Mouse (Mus musculus): ENCODE measurements around the gene Slfnl1. TPM values are rescaled to one million over a fixed set of nuclear protein-coding genes. Genes with fewer than 3 reads are reported as not detected.

Slfnl1 gene
- not detected in 2 replicates for polyA plus RNA-seq (2015; fragmentation: Nextera tagmentation; extraction: Ambion mirVana)

GRCm38 (mm10) chr4:120531986-120532385, at the start of gene Slfnl1:
TSS of gene Slfnl1 (plus strand) at chr4:120532231.
- Histone ChIP-seq H3K36me3 (replicated peaks) (peaks cover 37% of the 10 kb centered on the region), H3K4me2 (no peak within 1 kb of the TSS), H3K27me3 (replicated peaks) (no peaks in the 10 kb centered on the region), H3K27ac (no peak within 1 kb of the TSS), H3K4me1 (no peaks in the 10 kb centered on the region), H3K9ac (no peak within 1 kb of the TSS), H3K4me3 (no peak within 1 kb of the TSS), H3K9me3 (no peaks in the 10 kb centered on the region)
- 91% methylated on average over 6 of the region's 6 CpGs for WGBS
- no peak for ATAC-seq (replicated peaks)

- no peaks in the 10 kb centered on the region for H3K27me3 ChIP-seq (replicated peaks)
- no peak overlapping the region for H3K27ac ChIP-seq
- peaks cover 6% of the 10 kb centered on the region; the same call in 1 of the 2 replicates for H3K36me3 ChIP-seq (replicated peaks)
- H3K9me3 ChIP-seq, result no peaks in the 10 kb centered on the region
- H3K4me1 ChIP-seq, result no peaks in the 10 kb centered on the region
- ATAC-seq (replicated peaks), result no peak
- H3K4me3 ChIP-seq, result no peak overlapping the region
- H3K9ac ChIP-seq, result no peak overlapping the region
- no peak overlapping the region for H3K4me2 ChIP-seq
- WGBS, result 56% methylated on average over 1 of the region's 1 CpGs
These were observed 44.3 kb upstream of the Slfnl1 start for GRCm38 (mm10) chr4:120487707-120488106.

- H3K4me1 ChIP-seq, result no peaks in the 10 kb centered on the region
- no peaks in the 10 kb centered on the region for H3K27me3 ChIP-seq (replicated peaks)
- no peak for ATAC-seq (replicated peaks)
- 91% methylated on average over 1 of the region's 1 CpGs for WGBS
- no peak overlapping the region for H3K27ac ChIP-seq
- no peak overlapping the region for H3K9ac ChIP-seq
- peaks cover 15% of the 10 kb centered on the region; the same call in 1 of the 2 replicates for H3K36me3 ChIP-seq (replicated peaks)
- H3K4me3 ChIP-seq, result no peak overlapping the region
- H3K9me3 ChIP-seq, result peaks cover 4% of the 10 kb centered on the region; the same call in 1 of the 2 replicates
- no peak overlapping the region for H3K4me2 ChIP-seq
These were observed 25.1 kb upstream of the Slfnl1 start for GRCm38 (mm10) chr4:120506955-120507354.

GRCm38 (mm10) chr4:120511203-120511602, 20.8 kb upstream of the Slfnl1 start:
- no peaks in the 10 kb centered on the region for H3K27me3 ChIP-seq (replicated peaks)
- ATAC-seq (replicated peaks), result no peak
- peaks cover 4% of the 10 kb centered on the region; the same call in 1 of the 2 replicates for H3K9me3 ChIP-seq
- H3K36me3 ChIP-seq (replicated peaks), result peaks cover 23% of the 10 kb centered on the region
- 98% methylated on average over 4 of the region's 4 CpGs for whole genome bisulfite sequencing
- no peak overlapping the region for H3K4me3 ChIP-seq
- no peak overlapping the region for H3K9ac ChIP-seq
- no peak overlapping the region for H3K4me2 ChIP-seq
- H3K4me1 ChIP-seq, result no peaks in the 10 kb centered on the region
- H3K27ac ChIP-seq, result no peak overlapping the region

- Histone ChIP-seq H3K36me3 (replicated peaks) (peaks cover 21% of the 10 kb centered on the region), H3K4me1 (no peaks in the 10 kb centered on the region), H3K27ac (no peak overlapping the region), H3K4me2 (no peak overlapping the region), H3K9ac (no peak overlapping the region), H3K9me3 (no peaks in the 10 kb centered on the region; the same call in 1 of the 2 replicates), H3K27me3 (replicated peaks) (no peaks in the 10 kb centered on the region), H3K4me3 (no peak overlapping the region)
- ATAC-seq (replicated peaks), result no peak
- WGBS, result 98% methylated on average over 2 of the region's 2 CpGs
These were observed 17.7 kb upstream of the Slfnl1 start for GRCm38 (mm10) chr4:120514366-120514765.

GRCm38 (mm10) chr4:120516491-120516890, 15.5 kb upstream of the Slfnl1 start:
- Histone ChIP-seq H3K9me3 (no peaks in the 10 kb centered on the region), H3K4me2 (no peak overlapping the region), H3K4me1 (no peaks in the 10 kb centered on the region), H3K27me3 (replicated peaks) (no peaks in the 10 kb centered on the region), H3K9ac (no peak overlapping the region), H3K36me3 (replicated peaks) (peaks cover 27% of the 10 kb centered on the region), H3K27ac (no peak overlapping the region), H3K4me3 (no peak overlapping the region)
- WGBS, result 96% methylated on average over 7 of the region's 7 CpGs
- no peak for ATAC-seq (replicated peaks)

GRCm38 (mm10) chr4:120516907-120517306, 15.1 kb upstream of the Slfnl1 start:
- no peaks in the 10 kb centered on the region for H3K4me1 ChIP-seq
- H3K27me3 ChIP-seq (replicated peaks), result no peaks in the 10 kb centered on the region

GRCm38 (mm10) chr4:120517335-120517734, 14.7 kb upstream of the Slfnl1 start:
- peaks cover 36% of the 10 kb centered on the region for H3K36me3 ChIP-seq (replicated peaks)
- no peak overlapping the region for H3K27ac ChIP-seq
- no peaks in the 10 kb centered on the region for H3K4me1 ChIP-seq
- ATAC-seq (replicated peaks), result no peak
- H3K9me3 ChIP-seq, result no peaks in the 10 kb centered on the region
- H3K4me2 ChIP-seq, result no peak overlapping the region
- no peak overlapping the region for H3K9ac ChIP-seq
- no peak overlapping the region for H3K4me3 ChIP-seq
- H3K27me3 ChIP-seq (replicated peaks), result no peaks in the 10 kb centered on the region
- WGBS, result 86% methylated on average over 4 of the region's 4 CpGs

More at GRCm38 (mm10) chr4:120516907-120517306, 15.1 kb upstream of the Slfnl1 start:
- Histone ChIP-seq H3K27ac (no peak overlapping the region), H3K9ac (no peak overlapping the region), H3K36me3 (replicated peaks) (peaks cover 31% of the 10 kb centered on the region), H3K4me3 (no peak overlapping the region), H3K9me3 (no peaks in the 10 kb centered on the region), H3K4me2 (no peak overlapping the region)
- no peak for ATAC-seq (replicated peaks)
- WGBS, result 96% methylated on average over 7 of the region's 7 CpGs

GRCm38 (mm10) chr4:120521761-120522160, 10.3 kb upstream of the Slfnl1 start:
- no peaks in the 10 kb centered on the region for H3K9me3 ChIP-seq
- no peak overlapping the region for H3K9ac ChIP-seq
- ATAC-seq (replicated peaks), result no peak
- no peaks in the 10 kb centered on the region for H3K4me1 ChIP-seq
- H3K27me3 ChIP-seq (replicated peaks), result no peaks in the 10 kb centered on the region
- WGBS, result 79% methylated on average over 5 of the region's 5 CpGs
- H3K4me3 ChIP-seq, result no peak overlapping the region
- H3K27ac ChIP-seq, result no peak overlapping the region
- peaks cover 53% of the 10 kb centered on the region for H3K36me3 ChIP-seq (replicated peaks)
- H3K4me2 ChIP-seq, result no peak overlapping the region

- no peaks in the 10 kb centered on the region for H3K9me3 ChIP-seq
- no peaks in the 10 kb centered on the region for H3K27me3 ChIP-seq (replicated peaks)
- no peak overlapping the region for H3K4me3 ChIP-seq
- H3K4me2 ChIP-seq, result no peak overlapping the region
- H3K9ac ChIP-seq, result no peak overlapping the region
- ATAC-seq (replicated peaks), result no peak
- no peak overlapping the region for H3K27ac ChIP-seq
- WGBS, result 80% methylated on average over 4 of the region's 4 CpGs
- peaks cover 52% of the 10 kb centered on the region for H3K36me3 ChIP-seq (replicated peaks)
- no peaks in the 10 kb centered on the region for H3K4me1 ChIP-seq
These were observed 9.7 kb upstream of the Slfnl1 start for GRCm38 (mm10) chr4:120522351-120522750.

- Histone ChIP-seq H3K9ac (no peak overlapping the region), H3K4me1 (no peaks in the 10 kb centered on the region), H3K9me3 (no peaks in the 10 kb centered on the region), H3K27ac (no peak overlapping the region), H3K4me3 (no peak overlapping the region), H3K27me3 (replicated peaks) (no peaks in the 10 kb centered on the region), H3K4me2 (no peak overlapping the region), H3K36me3 (replicated peaks) (peaks cover 58% of the 10 kb centered on the region)
- WGBS, result 95% methylated on average over 3 of the region's 3 CpGs
- no peak for ATAC-seq (replicated peaks)
These were observed 8.9 kb upstream of the Slfnl1 start for GRCm38 (mm10) chr4:120523092-120523491.

GRCm38 (mm10) chr4:120528171-120528570, 3.9 kb upstream of the Slfnl1 start:
- H3K27ac ChIP-seq, result no peak overlapping the region
- 77% methylated on average over 9 of the region's 9 CpGs for WGBS
- no peak overlapping the region for H3K4me2 ChIP-seq
- peaks cover 64% of the 10 kb centered on the region for H3K36me3 ChIP-seq (replicated peaks)
- ATAC-seq (replicated peaks), result no peak
- no peaks in the 10 kb centered on the region for H3K27me3 ChIP-seq (replicated peaks)
- H3K9ac ChIP-seq, result no peak overlapping the region
- H3K9me3 ChIP-seq, result no peaks in the 10 kb centered on the region
- no peak overlapping the region for H3K4me3 ChIP-seq
- no peaks in the 10 kb centered on the region for H3K4me1 ChIP-seq

GRCm38 (mm10) chr4:120538664-120539063, 6.6 kb downstream of the Slfnl1 start:
- H3K36me3 ChIP-seq (replicated peaks), result peaks cover 43% of the 10 kb centered on the region; the same call in 1 of the 2 replicates
- no peaks in the 10 kb centered on the region for H3K4me1 ChIP-seq
- no peak overlapping the region for H3K9ac ChIP-seq
- no peak overlapping the region for H3K4me3 ChIP-seq
- 93% methylated on average over 10 of the region's 10 CpGs for WGBS
- H3K9me3 ChIP-seq, result no peaks in the 10 kb centered on the region
- no peaks in the 10 kb centered on the region for H3K27me3 ChIP-seq (replicated peaks)
- ATAC-seq (replicated peaks), result 0 out of 2 replicates have a peak, but pooled peaks have one; percentile 18
- H3K27ac ChIP-seq, result no peak overlapping the region
- H3K4me2 ChIP-seq, result no peak overlapping the region
